Mouse (Mus musculus): ENCODE data around the gene Sept4. TPM values are rescaled to one million over a fixed set of nuclear protein-coding genes. Genes with fewer than 3 reads are reported as not detected.

Gene Sept4
- total RNA-seq, 4 experiments from 2014 or later = 37.7 to 114 (median 64.6) TPM

DNA sequence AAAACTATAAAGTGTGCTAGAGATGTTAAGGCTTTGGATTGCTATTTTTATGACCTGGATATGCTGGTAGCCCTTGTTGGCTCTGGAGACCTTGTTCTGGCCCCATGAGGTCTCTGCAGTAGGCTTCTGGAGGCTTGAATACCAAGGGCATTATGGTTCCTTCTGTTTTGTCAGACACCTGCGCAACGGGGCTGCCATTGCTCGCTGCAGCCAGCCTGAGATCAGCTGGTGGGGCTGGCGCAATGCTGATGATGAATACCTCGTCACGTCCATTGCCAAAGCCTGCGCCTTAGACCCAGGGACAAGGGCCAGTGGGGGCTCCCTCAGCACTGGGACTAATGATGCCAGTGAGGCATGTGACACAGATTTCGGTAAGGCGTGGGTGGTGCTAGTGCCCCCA is 33.5 kb downstream of the Sept4 start:
- no peak for DNase-seq

DNA sequence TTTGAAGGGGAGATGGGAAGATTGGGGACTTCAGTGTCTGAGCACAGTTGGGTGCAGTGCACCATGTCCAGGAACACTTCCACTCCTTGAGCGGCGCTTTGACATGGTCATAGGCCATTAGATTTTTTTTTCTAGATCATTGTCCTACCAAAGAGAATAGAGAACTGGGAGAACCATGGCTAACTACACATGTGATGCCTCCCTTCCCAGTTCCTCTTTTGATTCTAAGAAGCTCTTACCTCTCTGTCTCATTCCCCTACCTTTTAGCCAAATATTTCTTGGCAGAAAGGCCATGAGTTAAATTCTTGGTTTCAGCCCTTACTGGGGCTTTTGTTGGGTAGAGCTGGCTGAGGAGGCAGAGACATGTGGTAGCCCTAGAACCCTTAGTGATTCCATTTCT is 34.9 kb downstream of the Sept4 start:
- no peak for DNase-seq

DNA sequence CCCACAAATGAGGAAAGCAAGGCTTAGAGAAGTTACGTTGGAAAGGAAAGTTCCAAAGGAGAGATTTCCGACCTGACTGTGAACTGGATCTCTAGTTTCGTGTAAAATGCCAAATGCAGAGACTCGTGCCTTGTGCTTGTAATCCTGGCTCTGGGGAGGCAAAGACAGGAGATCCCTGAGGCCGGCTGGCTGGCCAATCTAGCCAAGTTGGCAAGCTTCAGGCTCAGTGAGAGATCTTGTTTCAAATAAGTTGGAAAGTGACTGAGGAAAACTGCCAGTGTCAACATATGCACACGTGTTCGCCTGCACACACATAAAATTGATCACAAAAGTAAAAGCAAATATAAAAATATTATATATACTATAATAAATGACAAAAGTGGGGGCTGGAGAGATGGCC is 40.6 kb downstream of the Sept4 start:
- no peak for DNase-seq

- no peak for DNase-seq
Observed at GRCm38 (mm10) chr11:87611547-87611946, 42.8 kb downstream of the Sept4 start.

DNA sequence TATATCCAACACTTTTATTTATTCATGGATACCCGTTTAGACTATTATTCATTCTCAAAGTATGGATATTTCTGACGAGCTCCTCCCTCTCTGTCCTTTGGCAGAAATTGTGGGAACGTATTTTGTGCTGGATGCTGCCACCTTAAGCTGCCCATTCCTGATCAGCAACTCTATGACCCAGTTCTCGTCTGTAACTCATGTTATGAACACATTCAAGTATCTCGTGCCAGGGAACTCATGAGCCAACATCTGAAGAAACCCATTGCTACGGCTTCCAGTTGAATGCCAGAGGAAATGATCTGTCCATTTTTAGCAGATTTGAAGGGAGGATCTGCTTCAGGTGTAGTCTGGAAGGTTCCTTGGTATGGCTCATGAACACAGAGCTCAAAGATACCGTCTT is 45.3 kb downstream of the Sept4 start:
- DNase-seq = no peak

DNA sequence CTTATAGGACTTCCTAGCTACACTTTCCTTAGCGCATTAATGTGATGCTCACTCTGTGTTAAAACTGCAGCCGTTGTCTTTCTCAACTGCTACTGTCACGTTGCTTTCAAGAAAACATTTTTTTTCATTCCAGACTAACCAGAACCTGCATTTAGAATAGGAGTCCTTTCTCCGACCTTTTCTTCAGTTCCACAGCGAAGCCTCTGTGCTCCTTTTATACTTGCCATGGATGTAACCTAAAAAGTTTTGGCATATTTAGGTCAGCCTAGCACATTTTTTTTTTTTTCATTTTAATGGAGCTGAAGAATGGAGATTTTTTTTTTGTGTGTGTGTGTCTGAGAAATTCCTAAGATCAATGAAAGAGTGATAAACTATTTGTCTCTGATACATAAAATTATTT is 46.8 kb downstream of the Sept4 start:
- DNase-seq = no peak

- no peak for DNase-seq
Observed at GRCm38 (mm10) chr11:87615952-87616351, 47.2 kb downstream of the Sept4 start.

GRCm38 (mm10) chr11:87616790-87617474 is 48.2 kb downstream of the Sept4 start, which contains the start of gene Hsf5:
TSS of gene Hsf5 (plus strand) at chr11:87617164.
- DNase-seq = no peak

DNA sequence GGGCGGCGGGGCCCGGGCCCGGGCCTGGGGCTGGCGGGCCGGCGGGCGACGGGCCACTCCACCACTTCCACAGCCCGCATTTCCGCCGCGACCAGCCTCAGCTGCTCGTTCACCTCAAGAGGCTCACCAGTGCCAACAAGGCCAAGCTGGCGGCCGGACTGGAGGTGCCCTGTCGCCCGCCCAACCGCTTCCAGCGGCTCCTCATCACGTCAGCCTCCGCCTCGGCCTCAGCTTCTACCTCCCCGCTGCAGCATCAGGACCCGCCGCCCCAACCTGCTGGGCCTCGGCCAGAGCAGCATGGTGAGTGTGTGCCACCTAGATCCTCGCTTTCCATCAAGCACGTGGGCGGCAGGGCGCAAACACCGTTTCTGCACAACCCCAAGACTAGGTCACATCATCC is 48.9 kb downstream of the Sept4 start:
- DNase-seq = no peak

GRCm38 (mm10) chr11:87623160-87623559 is 54.5 kb downstream of the Sept4 start:
- DNase-seq = no peak

- DNase-seq = no peak
Observed at GRCm38 (mm10) chr11:87629859-87630258, 61.2 kb downstream of the Sept4 start.

GRCm38 (mm10) chr11:87638793-87639192 is 70.1 kb downstream of the Sept4 start:
- no peak for DNase-seq

DNA sequence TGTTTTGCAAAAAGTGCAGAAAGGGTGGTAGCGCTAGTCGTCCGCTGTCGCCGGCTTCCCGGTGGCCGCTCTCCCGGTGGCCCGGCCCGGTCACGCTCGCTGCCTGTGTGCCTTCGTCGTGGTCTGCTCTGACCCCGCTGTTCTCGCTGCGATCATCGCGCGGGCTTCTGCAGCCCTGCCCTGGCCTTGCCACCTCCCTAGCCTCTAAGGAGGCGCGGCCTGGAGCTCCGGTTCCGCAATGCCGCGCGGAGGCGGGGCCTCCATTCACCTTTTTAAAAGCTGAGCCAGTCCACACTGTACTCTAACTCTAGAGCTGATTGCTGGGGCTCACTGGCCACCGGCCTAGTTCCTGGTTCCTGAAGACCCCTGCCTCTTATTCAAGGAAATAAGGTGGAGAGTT is 70.5 kb downstream of the Sept4 start:
- peak; percentile 65 for DNase-seq

Other genes with a start within 250 kb of the Sept4 start
- 10 to 100 TPM; 27.4 to 38.8 (median 34.3) TPM for gene Ppm1e, start 209.9 kb upstream of the Sept4 start, total RNA-seq (2022)
- 1 to 10 TPM; 1.4 to 2.3 (median 1.8) TPM for gene Rad51c, start 163.9 kb upstream of the Sept4 start, total RNA-seq (2022)
- 1 to 10 TPM in 2 of 4 experiments, under 1 TPM in 2; 0.06 to 2.2 (median 1.1) TPM for gene Tex14, start 163.8 kb upstream of the Sept4 start, total RNA-seq (2022)
- gene Gm11492, start 2.2 kb upstream of the Sept4 start, total RNA-seq (2022) = not detected
- 10 to 100 TPM; 33.5 to 38.1 (median 34.7) TPM for gene Mtmr4, start 23.3 kb downstream of the Sept4 start, total RNA-seq (2022)
- under 1 TPM in 2 of 4 experiments, not detected in 2; 0.27 to 0.49 TPM for gene Hsf5, start 48.3 kb downstream of the Sept4 start, total RNA-seq (2022)
- gene Rnf43, start 93.8 kb downstream of the Sept4 start, total RNA-seq (2022) = 10 to 100 TPM in 2 of 4 experiments, 1 to 10 TPM in 2; 4.8 to 17.8 (median 10.7) TPM
- gene Supt4a, start 168.6 kb downstream of the Sept4 start, total RNA-seq (2022) = 10 to 100 TPM; 73.7 to 85.1 (median 84.2) TPM
- gene Tspoap1, start 191.6 kb downstream of the Sept4 start, total RNA-seq (2022) = 10 to 100 TPM in 2 of 4 experiments, 1 to 10 TPM in 2; 5.9 to 32.3 (median 18.0) TPM
- gene Mpo, start 224.7 kb downstream of the Sept4 start, total RNA-seq (2022) = not detected

Measured in adrenal gland, adult 8-10 months (tissue).